Mouse (Mus musculus) kidney, embryonic 16.5 days (tissue): Measurements from ENCODE around the gene Spice1. TPM values are rescaled to one million over a fixed set of nuclear protein-coding genes. Genes with fewer than 3 reads are reported as not detected.

Source experiments
- ATAC-seq: fragments of 200-750 bp; cut with Nextera tagmentation; 2 replicates; pipeline ENCODE4 v1.8.0; 2017; ENCODE audit warnings: moderate TSS enrichment; ENCODE audit not compliant: low FRiP score, low TSS enrichment
- H3K27ac ChIP-seq: fragments of 300-500 bp; sonication (generic); 2 replicates; pipeline ENCODE4 v1.5.1; 2014; ENCODE audit warnings: low read length
- H3K27me3 ChIP-seq: fragments of 300-500 bp; sonication (generic); 2 replicates; pipeline ENCODE4 v1.6.1; 2014; ENCODE audit warnings: low read length, control low read depth, mixed read lengths; ENCODE audit not compliant: insufficient read depth
- H3K36me3 ChIP-seq: fragments of 300-500 bp; sonication (generic); 2 replicates; pipeline ENCODE4 v1.6.1; 2014; ENCODE audit warnings: low read length, control low read depth, mixed read lengths; ENCODE audit not compliant: insufficient read depth
- H3K4me1 ChIP-seq: fragments of 300-500 bp; sonication (generic); 2 replicates; pipeline ENCODE4 v1.6.1; 2014; ENCODE audit warnings: low read length, control low read depth, mixed read lengths; ENCODE audit not compliant: insufficient read depth
- H3K4me2 ChIP-seq: fragments of 300-500 bp; sonication (generic); replicated peaks from 2 replicates; pipeline ENCODE4 v1.6.1; 2014; ENCODE audit warnings: low read depth, low read length
- H3K4me3 ChIP-seq: fragments of 300-500 bp; sonication (generic); 2 replicates; pipeline ENCODE4 v1.5.1; 2014; ENCODE audit warnings: mild to moderate bottlenecking, low read length
- H3K9ac ChIP-seq: fragments of 300-500 bp; sonication (generic); replicated peaks from 2 replicates; pipeline ENCODE4 v1.6.1; 2014; ENCODE audit warnings: low read length
- H3K9me3 ChIP-seq: fragments of 300-500 bp; sonication (generic); 2 replicates; pipeline ENCODE4 v1.6.1; 2016; ENCODE audit warnings: low read length, control low read depth
- WGBS: fragments of 180-500 bp; shearing (Covaris S2); extraction: QIAGEN DNeasy Blood & Tissue Kit; methylation state at CpG from one replicate; pipeline ENCODE4 v1.1.7; 2014; 5-methylcytosine and 5-hydroxymethylcytosine counted together
- polyA plus RNA-seq: library from polyadenylated mRNA; unstranded; fragments of >200 nt; fragmentation: Nextera tagmentation; extraction: Ambion mirVana; gene quantifications from 2 replicates; pipeline ENCODE4 v1.2.1, GENCODE M21; 2015

Spice1 gene
- polyA plus RNA-seq, 1 experiment from 2014 or later = 28.0 TPM

GRCm38 (mm10) chr16:44404933-44405332 lies 58.0 kb downstream of the Spice1 start:
- 97% methylated on average over 5 of the region's 5 CpGs for WGBS
- ATAC-seq = no peak
- no peak overlapping the region for H3K4me3 ChIP-seq
- no peak overlapping the region for H3K4me2 ChIP-seq
- H3K36me3 ChIP-seq = no peaks in the 10 kb centered on the region
- no peak overlapping the region for H3K27ac ChIP-seq
- H3K9ac ChIP-seq = no peak overlapping the region
- H3K4me1 ChIP-seq = no peaks in the 10 kb centered on the region
- no peaks in the 10 kb centered on the region for H3K27me3 ChIP-seq
- peaks cover 6% of the 10 kb centered on the region; the same call in 1 of the 2 replicates for H3K9me3 ChIP-seq

GRCm38 (mm10) chr16:44407211-44407610 lies 60.3 kb downstream of the Spice1 start:
- WGBS = 87% methylated on average over 5 of the region's 5 CpGs
- no peak overlapping the region for H3K4me2 ChIP-seq
- H3K27ac ChIP-seq = no peak overlapping the region
- H3K4me3 ChIP-seq = no peak overlapping the region
- H3K9me3 ChIP-seq = peaks cover 6% of the 10 kb centered on the region; the same call in 1 of the 2 replicates
- no peak overlapping the region for H3K9ac ChIP-seq
- no peak for ATAC-seq
- no peaks in the 10 kb centered on the region for H3K4me1 ChIP-seq
- H3K27me3 ChIP-seq = no peaks in the 10 kb centered on the region
- no peaks in the 10 kb centered on the region for H3K36me3 ChIP-seq

- Histone ChIP-seq H3K4me2 (no peak overlapping the region), H3K4me3 (no peak overlapping the region), H3K4me1 (no peaks in the 10 kb centered on the region), H3K9ac (no peak overlapping the region), H3K9me3 (peaks cover 6% of the 10 kb centered on the region; the same call in 1 of the 2 replicates), H3K27ac (no peak overlapping the region), H3K36me3 (no peaks in the 10 kb centered on the region), H3K27me3 (no peaks in the 10 kb centered on the region)
- WGBS = 94% methylated on average over 2 of the region's 2 CpGs
- no peak for ATAC-seq
These were observed 61.4 kb downstream of the Spice1 start for GRCm38 (mm10) chr16:44408290-44408689.

GRCm38 (mm10) chr16:44410176-44410575 lies 63.3 kb downstream of the Spice1 start:
- H3K9me3 ChIP-seq = no peaks in the 10 kb centered on the region
- H3K36me3 ChIP-seq = no peaks in the 10 kb centered on the region
- H3K9ac ChIP-seq = no peak overlapping the region
- H3K27ac ChIP-seq = no peak overlapping the region
- no peak overlapping the region for H3K4me3 ChIP-seq
- no peaks in the 10 kb centered on the region for H3K4me1 ChIP-seq
- H3K4me2 ChIP-seq = no peak overlapping the region
- ATAC-seq = no peak
- 51% methylated on average over 6 of the region's 6 CpGs for WGBS
- no peaks in the 10 kb centered on the region for H3K27me3 ChIP-seq

GRCm38 (mm10) chr16:44417596-44417995 lies 70.7 kb downstream of the Spice1 start:
- no peak for ATAC-seq
- H3K4me3 ChIP-seq = no peak overlapping the region
- H3K9ac ChIP-seq = no peak overlapping the region
- H3K36me3 ChIP-seq = no peaks in the 10 kb centered on the region
- no peak overlapping the region for H3K27ac ChIP-seq
- H3K4me1 ChIP-seq = no peaks in the 10 kb centered on the region
- WGBS = 70% methylated on average over 8 of the region's 8 CpGs
- no peak overlapping the region for H3K4me2 ChIP-seq
- H3K9me3 ChIP-seq = no peaks in the 10 kb centered on the region
- no peaks in the 10 kb centered on the region for H3K27me3 ChIP-seq

GRCm38 (mm10) chr16:44421735-44422134 lies 74.8 kb downstream of the Spice1 start:
- no peak overlapping the region for H3K4me3 ChIP-seq
- WGBS = 86% methylated on average over 8 of the region's 8 CpGs
- no peaks in the 10 kb centered on the region for H3K36me3 ChIP-seq
- ATAC-seq = no peak
- no peak overlapping the region for H3K9ac ChIP-seq
- no peaks in the 10 kb centered on the region for H3K4me1 ChIP-seq
- H3K27ac ChIP-seq = no peak overlapping the region
- no peaks in the 10 kb centered on the region for H3K9me3 ChIP-seq
- H3K4me2 ChIP-seq = no peak overlapping the region
- H3K27me3 ChIP-seq = no peaks in the 10 kb centered on the region

- no peak overlapping the region for H3K4me2 ChIP-seq
- H3K27me3 ChIP-seq = no peaks in the 10 kb centered on the region
- no peaks in the 10 kb centered on the region for H3K9me3 ChIP-seq
- H3K4me3 ChIP-seq = no peak overlapping the region
- H3K4me1 ChIP-seq = no peaks in the 10 kb centered on the region
- H3K9ac ChIP-seq = no peak overlapping the region
- no peaks in the 10 kb centered on the region for H3K36me3 ChIP-seq
- H3K27ac ChIP-seq = no peak overlapping the region
- ATAC-seq = no peak
- WGBS = 44% methylated on average over 3 of the region's 3 CpGs
These were observed 76.6 kb downstream of the Spice1 start for GRCm38 (mm10) chr16:44423499-44423898.

- H3K9me3 ChIP-seq = no peaks in the 10 kb centered on the region
- no peak overlapping the region for H3K4me2 ChIP-seq
- no peak for ATAC-seq
- no peaks in the 10 kb centered on the region for H3K4me1 ChIP-seq
- H3K27ac ChIP-seq = no peak overlapping the region
- H3K27me3 ChIP-seq = no peaks in the 10 kb centered on the region
- no peak overlapping the region for H3K4me3 ChIP-seq
- H3K36me3 ChIP-seq = no peaks in the 10 kb centered on the region
- no peak overlapping the region for H3K9ac ChIP-seq
- 76% methylated on average over 5 of the region's 5 CpGs for WGBS
These were observed 81.5 kb downstream of the Spice1 start for GRCm38 (mm10) chr16:44428456-44428855.

GRCm38 (mm10) chr16:44430021-44430420 lies 83.1 kb downstream of the Spice1 start:
- Histone ChIP-seq H3K9ac (no peak overlapping the region), H3K4me3 (no peak overlapping the region), H3K9me3 (no peaks in the 10 kb centered on the region), H3K4me2 (no peak overlapping the region), H3K27me3 (no peaks in the 10 kb centered on the region), H3K27ac (no peak overlapping the region), H3K36me3 (no peaks in the 10 kb centered on the region), H3K4me1 (no peaks in the 10 kb centered on the region)
- no peak for ATAC-seq
- WGBS = 70% methylated on average over 7 of the region's 7 CpGs

- H3K9ac ChIP-seq = no peak overlapping the region
- no peak for ATAC-seq
- H3K4me3 ChIP-seq = no peak overlapping the region
- H3K4me1 ChIP-seq = no peaks in the 10 kb centered on the region
- no peaks in the 10 kb centered on the region for H3K36me3 ChIP-seq
- H3K27me3 ChIP-seq = no peaks in the 10 kb centered on the region
- no peak overlapping the region for H3K27ac ChIP-seq
- no peak overlapping the region for H3K4me2 ChIP-seq
- H3K9me3 ChIP-seq = no peaks in the 10 kb centered on the region
- 83% methylated on average over 7 of the region's 7 CpGs for WGBS
These were observed 88.0 kb downstream of the Spice1 start for GRCm38 (mm10) chr16:44434931-44435330.
